Mouse (Mus musculus): ENCODE results near the gene Gm45717.
"Not testable (repeated sequence)": the region's sequence is repeated elsewhere in the genome, so short reads cannot be mapped to it uniquely, and the experiment has no call there.

The Gm45717 gene

DNA sequence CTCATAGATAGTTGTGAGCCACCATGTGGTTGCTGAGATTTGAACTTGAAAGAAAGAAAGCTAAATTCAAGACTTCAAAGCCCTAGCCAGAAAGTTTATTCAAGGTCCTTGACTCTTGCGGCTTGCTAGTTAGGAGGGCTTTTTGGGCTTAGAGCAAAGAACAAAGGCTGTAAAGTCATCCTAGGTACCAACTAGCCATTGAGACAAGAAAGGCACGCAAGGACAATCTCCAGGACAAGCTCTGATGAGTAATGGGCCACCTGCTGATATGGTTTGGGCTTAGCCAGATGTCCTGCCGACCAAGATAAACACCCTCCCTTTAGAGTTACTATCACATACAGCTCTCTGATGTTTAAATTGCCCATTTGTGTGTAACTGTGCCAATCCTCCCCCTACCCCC lies 13.0 kb upstream of the Gm45717 start:
- in situ Hi-C loops (cut with MboI, MseI): not testable (repeated sequence)

DNA sequence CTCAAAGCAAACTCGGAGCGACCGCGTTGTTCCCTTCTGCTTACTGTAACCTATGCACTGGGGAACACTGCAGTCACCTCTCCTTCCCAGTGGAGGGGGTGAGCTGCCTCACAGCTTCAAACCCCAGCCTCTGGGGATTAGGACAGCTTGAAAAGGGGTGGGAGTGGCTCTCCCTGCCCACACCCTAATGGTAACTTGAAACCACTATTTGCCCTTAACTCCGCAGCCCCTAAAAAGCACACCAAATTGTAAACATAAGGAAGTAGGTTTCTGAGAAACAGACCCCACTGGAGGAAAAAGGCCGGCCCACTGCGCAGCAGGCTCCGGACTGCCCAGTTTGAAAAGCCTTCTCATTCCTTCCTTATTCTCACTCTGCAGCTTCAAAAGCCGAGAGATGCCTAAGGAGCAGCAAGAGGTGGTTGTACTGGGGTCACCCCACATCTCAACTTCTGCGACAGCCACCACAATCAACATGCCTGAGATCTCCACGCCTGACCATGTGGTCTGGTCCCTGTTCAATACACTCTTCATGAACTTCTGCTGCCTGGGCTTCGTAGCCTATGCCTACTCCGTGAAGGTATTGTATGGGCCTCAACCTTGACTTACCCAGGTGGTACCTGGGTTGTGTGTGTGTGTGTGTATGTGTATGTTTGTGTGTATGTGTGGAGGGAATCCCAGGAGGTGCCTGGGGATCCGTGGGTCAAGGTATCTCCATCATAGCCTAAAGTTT lies 12.3 kb upstream of the Gm45717 start:
- in situ Hi-C loops (cut with MboI, MseI): no loop called here

DNA sequence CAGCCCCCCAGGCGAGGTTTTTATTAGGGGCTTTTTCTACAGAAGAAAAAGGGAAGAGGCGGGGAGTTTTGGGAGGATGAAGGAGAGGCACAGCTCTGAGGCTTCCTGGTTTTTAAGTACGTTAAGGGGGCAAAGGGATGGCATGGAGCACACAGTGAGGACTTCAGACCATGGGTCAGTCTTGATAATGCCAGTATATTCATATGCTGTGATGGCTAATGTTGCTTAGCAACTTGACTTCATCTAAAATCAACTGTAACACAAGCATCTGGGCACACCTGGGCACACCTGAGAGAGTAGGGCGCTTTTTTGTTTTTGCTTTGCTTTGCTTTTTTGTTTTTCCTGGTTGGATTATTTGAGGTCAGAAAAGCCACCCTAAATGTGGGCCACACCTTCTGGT lies 11.2 kb upstream of the Gm45717 start, which contains the start of gene Ifitm1:
Gene Ifitm1 (plus strand): TSS at position 301 of the 400 bp plus-strand sequence.
- in situ Hi-C loops (cut with MboI, MseI): no loop called here

DNA sequence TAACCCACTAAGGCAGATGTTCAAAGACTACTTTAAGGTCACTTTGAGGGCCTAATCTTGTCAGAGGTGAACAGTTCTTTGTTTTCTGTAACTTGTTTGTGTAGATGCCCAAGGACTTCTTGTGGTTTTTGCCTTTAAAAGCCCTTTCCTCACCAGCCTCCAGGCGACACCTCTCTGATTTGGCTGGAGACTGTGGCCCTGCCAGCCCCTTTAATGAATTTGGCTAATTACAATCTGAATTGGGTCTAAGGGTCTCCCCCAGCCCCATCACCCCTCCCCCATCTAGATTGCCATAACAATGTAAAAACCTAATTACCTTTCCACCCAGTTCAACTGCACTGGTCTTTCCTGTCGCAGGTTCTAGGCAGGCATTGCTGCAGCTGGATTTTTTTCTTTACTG lies 7.0 kb upstream of the Gm45717 start:
- in situ Hi-C loops (cut with MboI, MseI): no loop called here

DNA sequence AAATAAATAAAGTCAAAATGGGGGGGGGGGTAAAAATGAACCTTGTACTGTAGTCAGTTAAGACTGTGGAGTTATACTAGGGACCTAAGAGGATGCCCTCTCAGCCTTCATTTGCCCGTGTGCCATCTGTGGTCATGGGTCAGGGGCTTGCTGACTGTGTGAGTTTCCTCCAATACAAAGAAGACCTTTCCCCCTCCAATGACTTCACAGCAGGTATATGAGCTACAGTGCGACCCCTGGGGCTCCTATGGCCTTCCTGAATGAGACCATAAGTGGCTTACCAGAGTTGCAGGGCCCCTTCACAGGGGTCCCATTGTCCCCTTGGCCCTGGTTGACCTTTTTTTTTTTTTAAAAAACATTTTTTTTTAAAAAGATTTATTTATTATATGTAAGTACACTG lies 5.7 kb upstream of the Gm45717 start:
- in situ Hi-C loops (cut with MboI, MseI): no loop called here

DNA sequence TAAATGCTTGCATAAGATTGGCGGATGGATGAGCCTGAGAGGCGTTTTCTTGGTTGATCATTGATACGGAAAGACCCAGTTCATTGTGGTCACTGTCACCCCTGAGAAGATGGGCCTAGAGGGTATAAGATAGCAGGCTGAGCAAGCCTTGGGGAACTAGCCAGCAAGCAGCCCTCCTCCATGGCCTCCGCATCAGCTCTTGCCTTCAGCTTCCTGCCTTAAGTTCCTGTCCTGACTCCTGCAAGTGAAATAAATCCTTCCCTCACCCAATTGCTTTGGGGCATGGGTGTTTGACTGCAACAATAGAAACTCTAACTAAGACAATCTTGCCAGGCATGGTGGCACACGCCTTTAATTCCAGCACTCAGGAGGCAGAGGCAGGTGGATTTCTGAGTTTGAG lies 4.3 kb upstream of the Gm45717 start:
- in situ Hi-C loops (cut with MboI, MseI): no loop called here

DNA sequence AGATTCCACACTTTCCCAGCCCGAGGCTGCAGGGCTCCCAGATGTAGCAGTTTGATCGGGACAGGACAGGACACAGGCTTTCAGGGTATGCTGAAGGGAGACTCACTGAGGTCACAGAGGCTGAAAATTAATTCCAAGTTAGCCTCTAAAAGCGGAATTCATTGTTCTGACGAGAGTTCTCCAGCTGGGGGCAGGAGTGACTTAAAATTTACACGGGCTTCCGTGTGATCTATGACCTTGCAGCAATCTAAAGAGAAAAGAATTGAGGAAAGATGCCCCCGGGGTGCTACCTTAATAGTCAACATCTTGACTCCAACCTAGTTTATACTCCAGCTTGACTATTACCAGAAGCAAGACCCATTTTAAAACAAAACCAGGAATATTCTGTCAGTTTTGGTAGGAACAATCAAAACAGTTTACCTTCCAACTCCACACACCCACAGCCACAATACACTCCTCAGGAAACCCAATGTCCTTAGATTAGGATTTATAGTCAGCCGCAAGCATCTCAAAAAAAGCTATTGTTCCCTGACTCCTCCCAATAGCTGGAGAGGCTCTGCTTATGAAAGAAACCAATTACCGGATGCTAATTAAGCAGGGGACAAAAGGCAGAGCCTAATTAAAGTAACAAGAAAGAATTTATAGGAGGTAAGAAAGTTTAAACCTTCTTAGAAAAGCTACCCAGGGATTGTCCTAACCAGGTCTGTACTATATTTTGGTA lies 3.6 kb upstream of the Gm45717 start:
- in situ Hi-C loops (cut with MboI, MseI): loop anchor here (5.0 kb wide), 1 partner anchor 88 kb away; no protein-coding TSS in a partner anchor

DNA sequence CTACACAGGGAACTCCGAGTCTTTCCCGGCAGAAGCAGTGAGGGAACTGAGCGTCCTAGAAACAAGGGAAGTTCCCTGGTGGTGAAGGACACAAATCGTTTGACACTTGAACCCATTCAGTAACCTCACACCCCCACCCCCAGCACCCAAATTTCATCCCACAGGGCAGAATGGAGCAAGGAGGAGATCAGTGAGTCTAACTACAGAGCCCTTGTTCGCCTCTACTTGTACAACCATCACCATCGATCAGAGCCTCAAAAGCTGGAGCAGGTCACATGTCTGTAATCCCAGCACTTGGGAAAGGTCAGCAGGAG lies 776 bp upstream of the Gm45717 start:
- in situ Hi-C loops (cut with MboI, MseI): loop anchor here (5.0 kb wide), 1 partner anchor 91 kb away; no protein-coding TSS in a partner anchor

DNA sequence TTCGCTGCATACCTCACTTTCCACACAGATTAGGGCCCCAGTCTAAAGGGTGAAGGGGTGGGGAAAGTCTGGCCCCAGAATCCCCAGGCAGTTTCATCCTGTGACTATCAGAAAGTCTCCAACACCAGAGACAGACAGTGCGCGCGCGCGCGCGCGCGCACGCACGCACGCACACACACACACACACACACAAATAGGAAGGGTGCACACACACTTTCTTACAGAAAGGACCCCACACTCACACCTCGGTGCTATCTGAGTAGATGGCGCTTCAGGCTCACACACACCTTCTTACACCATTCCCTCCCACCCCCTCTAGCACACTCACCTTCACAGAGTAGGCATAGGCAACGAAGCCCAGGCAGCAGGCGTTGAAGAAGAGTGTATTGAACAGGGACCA lies 395 bp downstream of the Gm45717 start:
- in situ Hi-C loops (cut with MboI, MseI): loop anchor here (5.0 kb wide), 1 partner anchor 92 kb away; no protein-coding TSS in a partner anchor

DNA sequence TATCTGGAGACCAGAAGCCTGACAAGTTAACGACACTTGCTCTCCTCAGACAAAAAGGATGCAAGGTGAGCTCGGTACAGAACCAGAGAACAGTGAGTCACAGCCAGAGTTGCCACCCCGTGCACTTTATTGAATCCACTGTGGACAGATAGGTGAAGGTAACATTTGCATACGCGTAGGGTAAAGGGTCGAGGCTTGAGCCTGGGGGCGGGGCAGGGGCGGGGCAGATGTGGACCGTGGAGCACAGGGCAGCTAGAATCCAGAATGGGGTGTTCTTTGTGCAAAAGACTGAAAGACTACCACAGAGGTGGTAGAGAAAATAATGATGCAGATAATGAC lies 1.0 kb downstream of the Gm45717 start:
- in situ Hi-C loops (cut with MboI, MseI): loop anchor here (5.0 kb wide), 1 partner anchor 93 kb away; no protein-coding TSS in a partner anchor

DNA sequence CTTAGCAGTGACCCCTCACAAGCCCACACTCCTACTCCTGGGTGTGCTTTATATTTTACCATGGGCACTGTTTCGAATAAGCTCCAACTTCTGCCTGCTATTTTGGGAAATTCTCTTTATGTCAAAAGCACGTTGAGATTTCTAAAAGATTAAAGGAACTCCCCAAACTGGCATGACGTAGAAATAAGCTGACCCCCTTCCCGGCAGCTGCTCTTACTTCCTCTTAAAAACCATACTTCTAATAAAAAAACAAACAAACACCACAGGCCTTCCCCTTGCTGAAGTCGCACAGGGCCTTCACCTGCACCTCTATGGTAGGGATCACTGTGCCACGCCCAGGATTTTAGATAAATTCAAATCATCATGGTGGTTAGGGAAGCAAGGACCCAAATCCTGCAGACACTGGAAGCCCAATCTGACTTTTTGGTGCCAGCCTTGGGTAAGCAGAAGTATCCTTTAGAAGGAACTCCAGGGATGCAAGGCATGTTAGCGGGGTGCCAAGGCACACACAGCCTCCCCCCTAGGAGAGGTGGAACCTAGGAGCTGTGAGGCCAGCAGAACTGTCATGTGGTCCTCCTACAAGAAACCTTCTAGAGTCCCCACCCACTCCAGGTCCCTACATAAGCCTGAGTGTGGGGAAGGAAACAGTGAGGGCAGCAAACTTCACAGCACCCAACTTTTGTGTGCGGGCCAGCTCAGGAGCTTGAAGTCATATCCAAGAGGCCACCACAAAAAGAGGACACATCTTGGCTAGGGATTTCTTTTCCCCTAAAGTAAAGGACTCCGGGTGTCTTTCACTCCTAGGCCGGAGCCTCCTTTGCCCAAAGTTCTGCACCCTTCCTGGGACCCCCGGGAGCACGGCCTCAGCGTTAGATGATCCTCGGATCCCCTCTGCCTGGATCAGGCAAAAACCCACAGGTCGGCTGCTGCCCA lies 1.7 kb downstream of the Gm45717 start:
- in situ Hi-C loops (cut with MboI, MseI): no loop called here

DNA sequence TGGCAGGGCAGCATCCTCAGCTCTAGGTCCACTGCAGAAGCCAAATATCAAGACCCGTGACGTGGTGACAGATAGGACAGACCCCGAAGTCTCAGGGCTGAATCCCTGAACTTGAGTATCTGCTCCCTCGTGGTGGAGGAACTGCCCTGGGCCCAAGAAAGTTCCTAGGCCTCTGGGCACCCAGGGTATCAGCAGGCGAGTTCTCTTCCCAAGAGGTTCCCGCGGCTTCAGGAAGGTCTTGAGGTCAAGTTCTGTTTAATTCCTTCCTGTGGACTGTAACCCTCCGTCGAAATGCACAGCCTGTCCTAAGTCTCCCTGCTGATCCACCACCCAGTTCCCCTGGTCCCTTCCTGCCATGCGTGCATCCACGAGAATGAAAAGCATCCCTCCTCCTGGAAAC lies 2.6 kb downstream of the Gm45717 start:
- in situ Hi-C loops (cut with MboI, MseI): no loop called here

DNA sequence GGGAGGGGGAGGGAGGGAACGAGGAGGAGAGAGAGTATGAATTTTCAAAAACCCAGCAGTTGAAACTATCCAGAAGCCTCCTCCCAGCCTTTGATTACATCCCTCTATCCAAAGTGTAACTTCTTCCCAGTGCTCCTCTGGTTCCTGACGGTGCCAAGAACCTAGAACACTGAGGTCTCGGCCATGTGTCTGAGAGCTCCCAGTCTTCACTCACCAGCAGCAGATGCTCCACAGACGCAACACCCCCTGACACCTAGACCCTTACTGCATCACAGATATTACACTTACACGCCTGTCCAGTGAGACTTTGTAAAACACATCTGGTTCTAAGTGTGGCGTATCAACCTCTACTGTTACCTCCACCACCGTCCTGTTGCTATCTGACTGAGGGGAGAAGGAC lies 3.3 kb downstream of the Gm45717 start:
- in situ Hi-C loops (cut with MboI, MseI): no loop called here

DNA sequence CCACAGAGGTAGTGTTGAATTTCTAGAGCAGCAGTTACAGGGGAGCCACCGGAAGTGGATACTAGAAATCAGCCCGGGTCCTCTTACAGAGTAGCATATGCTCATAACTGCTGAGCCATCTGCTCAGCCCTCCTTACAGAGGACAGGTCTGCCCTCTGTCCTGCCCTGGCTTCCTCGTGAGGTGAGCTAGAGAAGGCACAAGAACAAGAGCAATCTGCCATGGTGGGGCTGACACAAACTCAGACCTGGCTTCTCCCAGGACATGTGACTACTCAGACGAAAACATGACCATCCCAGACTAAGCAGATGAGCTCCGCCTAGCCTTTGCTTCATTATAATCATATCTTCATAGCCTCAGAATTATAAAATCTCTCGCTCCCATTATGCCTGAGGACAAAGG lies 4.0 kb downstream of the Gm45717 start:
- in situ Hi-C loops (cut with MboI, MseI): no loop called here

DNA sequence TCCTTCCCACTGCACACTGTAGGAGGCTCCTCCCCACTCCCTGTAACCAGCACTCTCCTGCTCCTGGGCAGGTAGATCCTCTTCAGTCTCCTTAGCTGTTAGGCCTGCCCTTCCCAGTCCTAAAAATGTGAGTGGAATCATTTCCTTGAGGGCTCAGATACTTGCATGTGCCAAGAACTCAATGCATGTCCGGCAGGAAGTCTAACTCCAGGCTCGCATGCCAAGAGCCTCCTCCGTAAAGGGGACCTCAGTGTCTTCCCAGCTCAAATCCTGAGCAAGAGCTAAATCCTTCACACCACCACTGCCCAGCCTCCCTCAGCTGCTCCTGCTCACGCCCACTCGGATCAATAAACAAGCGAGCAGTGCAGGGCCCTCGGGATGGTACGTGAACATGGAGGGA lies 4.7 kb downstream of the Gm45717 start:
- in situ Hi-C loops (cut with MboI, MseI): no loop called here

DNA sequence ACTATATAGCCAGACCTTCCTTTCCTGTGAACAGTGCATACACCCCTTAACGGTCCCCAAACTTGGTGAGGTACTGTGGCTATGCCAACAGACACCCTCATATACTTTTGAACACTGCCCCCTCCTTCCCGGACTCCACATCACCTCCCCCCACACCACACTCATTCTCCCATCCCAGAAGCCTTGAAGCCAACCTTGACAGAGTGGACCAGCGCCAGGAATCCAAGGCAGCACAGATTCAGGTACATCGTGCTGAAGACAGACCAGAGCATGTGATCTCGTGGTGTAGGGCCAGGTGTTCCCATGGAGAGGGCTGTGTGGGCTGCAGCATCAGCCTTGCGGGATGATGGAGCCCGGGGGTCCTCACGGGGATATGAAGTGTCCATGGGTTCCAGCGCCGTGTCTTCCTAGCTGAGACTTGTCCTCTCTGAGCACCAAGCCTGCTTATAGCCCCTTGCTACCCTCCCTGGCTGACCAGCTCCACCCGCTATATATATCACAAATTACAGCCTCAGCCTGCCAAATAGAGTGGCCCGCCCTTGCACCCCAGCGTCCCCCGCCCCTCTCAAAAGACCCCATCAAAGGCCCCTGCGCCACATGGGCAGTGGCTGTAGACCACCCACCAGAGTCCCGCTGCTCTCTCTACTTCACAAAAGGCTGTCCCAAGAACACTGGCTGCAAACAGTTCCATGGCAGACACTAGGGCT lies 5.8 kb downstream of the Gm45717 start, which contains the start of gene Ifitm5:
Gene Ifitm5 (minus strand): TSS at position 468 of the 707 bp plus-strand sequence.
- in situ Hi-C loops (cut with MboI, MseI): no loop called here

DNA sequence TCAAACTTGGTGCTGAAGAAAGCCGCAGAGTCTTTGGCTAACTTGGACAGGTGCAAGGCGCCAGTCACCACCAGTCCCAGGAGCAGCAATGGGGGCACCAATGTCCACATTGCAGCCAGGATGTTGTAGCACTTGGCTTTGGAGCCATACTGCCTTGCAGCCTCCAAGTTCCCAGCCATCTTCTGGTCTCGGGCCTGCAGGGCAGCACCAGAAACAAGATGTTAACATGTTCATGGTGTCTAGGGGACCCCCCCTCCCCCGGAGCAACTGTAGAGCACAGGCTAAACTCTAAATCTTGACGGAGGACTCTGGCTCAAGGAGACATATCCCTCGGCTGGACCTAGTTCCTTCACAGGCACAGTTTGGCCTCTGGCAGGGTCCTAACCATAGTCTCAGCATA lies 6.5 kb downstream of the Gm45717 start:
- in situ Hi-C loops (cut with MboI, MseI): no loop called here

DNA sequence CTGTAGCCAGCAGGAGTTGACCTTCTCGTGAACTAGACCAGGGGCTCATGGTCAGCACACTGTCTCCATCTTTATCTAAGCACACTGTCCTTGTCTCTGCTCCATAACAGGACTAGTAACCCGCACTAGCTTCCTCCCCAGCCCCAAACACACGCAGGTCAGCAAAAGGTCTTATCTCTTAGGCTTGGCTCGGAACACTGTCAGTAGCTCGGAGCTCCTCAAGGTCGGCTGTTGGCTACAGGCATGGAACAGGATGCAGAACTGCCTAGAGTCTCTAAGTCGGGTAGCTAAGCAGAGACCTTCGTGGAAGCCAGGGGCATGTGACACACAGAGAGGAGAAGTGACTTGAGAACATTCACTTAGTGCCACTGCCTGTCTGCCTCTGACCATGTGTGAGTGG lies 7.6 kb downstream of the Gm45717 start:
- in situ Hi-C loops (cut with MboI, MseI): no loop called here

DNA sequence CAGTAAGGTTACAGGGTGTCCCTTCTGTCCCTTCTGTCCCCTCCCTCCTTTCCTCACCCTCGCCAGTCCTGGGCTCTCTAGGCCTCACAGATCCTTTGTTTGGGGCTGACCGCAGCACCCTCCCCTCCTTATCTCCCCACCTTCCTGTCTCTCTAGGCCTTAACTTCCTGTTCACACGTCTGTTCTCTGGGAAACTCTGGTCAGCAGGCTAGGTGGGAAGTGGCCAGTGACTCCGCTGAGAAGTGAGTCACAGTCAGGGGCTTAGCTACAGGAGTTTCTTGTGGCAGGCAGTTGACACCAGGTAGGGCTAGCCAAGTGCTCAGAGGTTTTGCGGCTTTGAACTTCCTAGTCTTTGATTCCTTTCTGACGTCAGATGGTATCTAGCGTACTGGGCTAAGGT lies 8.8 kb downstream of the Gm45717 start:
- in situ Hi-C loops (cut with MboI, MseI): no loop called here

DNA sequence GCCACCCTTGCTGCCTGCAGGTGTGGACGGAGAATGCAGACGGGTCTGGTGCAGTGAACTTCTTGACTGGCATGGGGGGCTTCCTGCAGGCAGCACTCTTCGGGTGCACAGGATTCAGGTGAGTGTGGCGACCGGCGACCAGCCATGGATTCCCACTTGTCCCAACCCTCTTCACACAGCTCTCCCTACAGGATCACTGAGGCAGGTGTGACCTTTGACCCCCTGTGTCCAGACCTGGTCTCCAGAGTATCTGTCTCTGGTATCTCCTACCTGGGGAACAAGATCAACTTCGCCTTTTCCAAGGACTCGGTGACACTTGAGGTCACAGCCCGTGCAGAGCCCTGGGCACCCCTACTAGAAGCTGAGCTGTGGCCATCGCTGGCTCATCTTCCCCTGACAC lies 9.4 kb downstream of the Gm45717 start:
- in situ Hi-C loops (cut with MboI, MseI): no loop called here

DNA sequence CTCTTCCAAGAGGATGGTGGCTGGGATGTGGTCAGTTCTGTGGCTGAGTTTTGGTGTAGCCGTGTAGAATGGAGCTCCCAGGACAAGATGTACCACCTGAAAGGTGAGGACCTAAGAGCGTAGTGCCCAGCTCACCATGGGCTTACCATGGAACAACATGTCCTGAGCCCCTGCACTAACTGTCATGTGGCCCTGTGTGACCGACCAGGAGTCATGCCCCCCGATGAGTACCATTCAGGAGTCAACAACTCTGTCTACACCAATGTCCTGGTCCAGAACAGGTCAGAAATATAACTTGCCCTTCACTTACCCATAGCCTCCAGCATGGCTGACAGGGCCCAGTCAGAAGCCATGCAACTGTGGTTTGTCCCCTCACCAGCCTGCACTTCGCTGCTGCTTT lies 10.5 kb downstream of the Gm45717 start:
- in situ Hi-C loops (cut with MboI, MseI): no loop called here

DNA sequence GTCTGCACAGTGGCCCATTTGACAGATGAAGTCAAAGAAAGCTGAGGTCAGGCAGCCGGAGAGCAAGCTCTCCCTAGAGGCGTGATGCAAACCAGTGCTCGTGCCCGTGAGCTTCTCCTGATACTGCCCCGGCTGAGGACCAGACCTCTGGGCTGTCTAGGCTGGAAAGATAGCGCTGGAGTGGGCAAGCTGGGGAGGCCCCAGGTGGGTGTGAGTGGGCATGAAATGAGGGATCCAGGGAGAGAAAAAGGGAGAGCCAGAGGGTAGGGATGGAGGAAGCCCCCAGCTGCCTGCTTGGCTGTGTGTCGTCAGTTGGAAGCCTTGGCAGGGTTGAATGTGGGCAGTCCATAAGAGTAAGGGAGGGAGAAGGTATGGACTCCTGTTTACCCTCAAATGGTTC lies 11.5 kb downstream of the Gm45717 start:
- in situ Hi-C loops (cut with MboI, MseI): no loop called here
